Mouse (Mus musculus): ENCODE measurements around the gene Idnk.
A peak's percentile ranks its signal among the peaks of the same experiment; 100 is the strongest.

Gene Idnk

GRCm38 (mm10) chr13:58157447-58158098 lies at the start of gene Idnk:
TSS of gene Idnk (plus strand) at chr13:58157649.
- DNase-seq (ENCODE audit: low read depth, low spot score), result peak; percentile 83

- no peak for DNase-seq (ENCODE audit: low read depth, low spot score)
Observed at GRCm38 (mm10) chr13:58111306-58111705, 46.1 kb upstream of the Idnk start.

- no peak for DNase-seq (ENCODE audit: low read depth, low spot score)
Observed at GRCm38 (mm10) chr13:58112191-58112590, 45.3 kb upstream of the Idnk start.

GRCm38 (mm10) chr13:58112601-58113041 lies 44.8 kb upstream of the Idnk start:
- no peak for DNase-seq (ENCODE audit: low read depth, low spot score)

- peak; percentile 13 for DNase-seq (ENCODE audit: low read depth, low spot score)
Observed at GRCm38 (mm10) chr13:58113061-58113900, 44.2 kb upstream of the Idnk start, which contains the start of gene Klhl3. TSS of gene Klhl3 (minus strand) at chr13:58113592.

- DNase-seq (ENCODE audit: low read depth, low spot score), result peak; percentile 21
Observed at GRCm38 (mm10) chr13:58115227-58115626, 42.2 kb upstream of the Idnk start.

GRCm38 (mm10) chr13:58116801-58117200 lies 40.6 kb upstream of the Idnk start:
- DNase-seq (ENCODE audit: low read depth, low spot score), result no peak

GRCm38 (mm10) chr13:58117318-58118017 lies 40.0 kb upstream of the Idnk start:
- peak; percentile 62 for DNase-seq (ENCODE audit: low read depth, low spot score)

GRCm38 (mm10) chr13:58122786-58123297 lies 34.6 kb upstream of the Idnk start:
- no peak for DNase-seq (ENCODE audit: low read depth, low spot score)

GRCm38 (mm10) chr13:58123381-58123780 lies 34.1 kb upstream of the Idnk start:
- DNase-seq (ENCODE audit: low read depth, low spot score), result no peak

- DNase-seq (ENCODE audit: low read depth, low spot score), result no peak
Observed at GRCm38 (mm10) chr13:58124278-58124677, 33.2 kb upstream of the Idnk start.

GRCm38 (mm10) chr13:58124989-58125388 lies 32.5 kb upstream of the Idnk start:
- DNase-seq (ENCODE audit: low read depth, low spot score), result no peak

GRCm38 (mm10) chr13:58126126-58126525 lies 31.3 kb upstream of the Idnk start:
- peak; percentile 83 for DNase-seq (ENCODE audit: low read depth, low spot score)

- DNase-seq (ENCODE audit: low read depth, low spot score), result no peak
Observed at GRCm38 (mm10) chr13:58126862-58127765, 30.3 kb upstream of the Idnk start.

- DNase-seq (ENCODE audit: low read depth, low spot score), result peak; percentile 42
Observed at GRCm38 (mm10) chr13:58127766-58128361, 29.6 kb upstream of the Idnk start.

GRCm38 (mm10) chr13:58128396-58128767 lies 29.1 kb upstream of the Idnk start, which contains the start of gene Hnrnpa0:
TSS of gene Hnrnpa0 (minus strand) at chr13:58128556.
- peak; percentile 82 for DNase-seq (ENCODE audit: low read depth, low spot score)

- peak; percentile 92 for DNase-seq (ENCODE audit: low read depth, low spot score)
Observed at GRCm38 (mm10) chr13:58128768-58129671, 28.4 kb upstream of the Idnk start.

GRCm38 (mm10) chr13:58129687-58130246 lies 27.7 kb upstream of the Idnk start:
- DNase-seq (ENCODE audit: low read depth, low spot score), result peak; percentile 59

- DNase-seq (ENCODE audit: low read depth, low spot score), result no peak
Observed at GRCm38 (mm10) chr13:58131692-58132091, 25.8 kb upstream of the Idnk start.

Data from 3T3-L1 (cell line).